Mouse (Mus musculus) activated CD4-positive, CD25-positive, alpha-beta regulatory T cell, adult 4 months (primary cell): ENCODE measurements at regions not wholly inside any gene's neighbourhood (a gene's known extent, or its start where the extent isn't known, plus 50 kb on each side); places are given as distances from the start of the nearest gene placed in this dataset.

Experiments
- ATAC-seq: one replicate; pipeline ENCODE4 v1.8.0; 2017

DNA sequence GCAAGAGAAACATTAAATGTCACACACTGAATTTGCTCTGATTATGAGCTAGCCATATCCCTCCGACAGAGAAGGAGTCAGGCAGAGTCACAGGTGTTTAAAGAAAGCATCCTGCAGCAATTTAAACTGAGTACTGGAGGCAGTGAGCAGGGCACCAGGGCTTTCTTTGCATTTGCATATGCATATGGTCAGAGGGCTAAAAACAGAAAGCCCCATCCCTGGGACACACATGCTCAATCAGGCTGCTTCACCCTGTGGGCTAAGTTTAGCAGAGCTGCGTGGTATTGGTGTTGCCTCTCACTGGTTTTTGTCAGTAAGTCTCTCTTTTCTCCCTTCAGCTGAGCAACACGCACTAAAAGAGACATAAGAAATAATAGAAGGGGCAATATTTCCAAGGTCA, 289.9 kb upstream of the Rps6ka3 start:
- no peak for ATAC-seq

DNA sequence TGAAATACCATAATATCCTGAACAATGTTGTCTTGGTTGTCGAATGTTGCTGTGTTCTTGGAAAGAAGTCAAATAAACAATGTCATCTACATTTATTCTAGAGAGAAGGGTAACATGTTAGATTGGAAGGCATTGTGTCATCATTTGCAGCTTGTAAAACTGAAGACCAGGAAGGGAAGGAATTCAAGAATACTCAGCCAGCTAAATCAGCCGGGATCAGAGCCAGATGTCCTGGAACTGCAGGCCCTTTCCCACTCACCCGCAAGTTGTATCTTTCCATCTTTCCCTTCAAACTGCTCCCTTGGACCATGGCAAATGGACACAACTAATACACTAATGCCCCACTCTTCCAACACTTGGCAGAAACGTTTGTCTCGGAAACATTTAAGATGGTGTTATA, 288.7 kb upstream of the Rps6ka3 start:
- no peak for ATAC-seq

DNA sequence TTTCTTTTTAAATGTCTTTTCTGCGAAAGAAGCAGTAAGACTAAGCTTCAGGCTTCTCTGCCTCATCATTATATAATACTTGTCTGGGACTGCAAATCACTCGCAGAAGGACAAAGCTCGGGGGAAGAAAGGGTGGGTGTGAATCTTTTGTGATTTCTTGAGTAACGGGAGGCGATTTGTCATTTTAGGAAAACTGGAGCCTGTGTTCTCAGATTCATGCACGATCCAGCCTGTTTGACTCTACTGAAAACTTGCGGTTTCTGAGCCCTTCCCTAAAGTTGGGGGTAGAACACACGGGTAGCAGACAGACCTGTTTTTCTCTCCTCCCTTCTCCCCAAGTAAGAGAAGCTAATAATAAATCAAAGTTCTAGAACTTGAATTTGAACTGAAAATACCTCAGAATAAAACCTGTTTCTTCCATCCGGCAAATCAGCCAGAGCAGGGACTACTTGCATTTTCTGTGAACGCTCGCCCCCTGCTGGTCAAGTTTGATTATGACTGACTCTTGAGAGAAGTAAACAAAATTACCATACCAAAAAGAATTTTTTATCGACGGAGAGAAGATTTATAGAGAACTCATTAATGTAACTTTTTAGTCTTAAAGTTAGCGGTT, 288.2 kb upstream of the Rps6ka3 start:
- no peak for ATAC-seq

DNA sequence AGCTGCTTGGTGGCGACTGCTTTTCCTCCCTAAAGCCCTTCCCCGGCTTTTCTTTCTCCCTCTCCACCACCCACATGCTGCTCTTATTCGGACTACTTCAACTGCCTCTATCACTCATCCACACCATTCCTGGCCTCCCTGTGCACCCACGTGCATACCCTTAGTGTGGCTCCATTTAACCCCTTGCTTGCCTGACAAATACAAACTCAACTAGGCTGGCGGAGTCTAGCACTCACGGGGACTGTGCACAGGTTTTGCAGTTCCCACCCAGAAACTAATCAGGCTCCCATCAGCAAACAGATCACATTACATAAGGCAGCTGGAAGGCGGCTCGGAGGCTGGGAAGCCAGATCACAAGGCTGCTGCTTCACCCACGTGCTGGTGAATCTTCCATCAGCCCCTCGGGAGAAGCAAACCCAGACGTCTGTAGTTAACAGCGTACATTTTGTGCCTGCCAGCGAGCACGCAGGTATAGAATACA, 287.0 kb upstream of the Rps6ka3 start:
- no peak for ATAC-seq

DNA sequence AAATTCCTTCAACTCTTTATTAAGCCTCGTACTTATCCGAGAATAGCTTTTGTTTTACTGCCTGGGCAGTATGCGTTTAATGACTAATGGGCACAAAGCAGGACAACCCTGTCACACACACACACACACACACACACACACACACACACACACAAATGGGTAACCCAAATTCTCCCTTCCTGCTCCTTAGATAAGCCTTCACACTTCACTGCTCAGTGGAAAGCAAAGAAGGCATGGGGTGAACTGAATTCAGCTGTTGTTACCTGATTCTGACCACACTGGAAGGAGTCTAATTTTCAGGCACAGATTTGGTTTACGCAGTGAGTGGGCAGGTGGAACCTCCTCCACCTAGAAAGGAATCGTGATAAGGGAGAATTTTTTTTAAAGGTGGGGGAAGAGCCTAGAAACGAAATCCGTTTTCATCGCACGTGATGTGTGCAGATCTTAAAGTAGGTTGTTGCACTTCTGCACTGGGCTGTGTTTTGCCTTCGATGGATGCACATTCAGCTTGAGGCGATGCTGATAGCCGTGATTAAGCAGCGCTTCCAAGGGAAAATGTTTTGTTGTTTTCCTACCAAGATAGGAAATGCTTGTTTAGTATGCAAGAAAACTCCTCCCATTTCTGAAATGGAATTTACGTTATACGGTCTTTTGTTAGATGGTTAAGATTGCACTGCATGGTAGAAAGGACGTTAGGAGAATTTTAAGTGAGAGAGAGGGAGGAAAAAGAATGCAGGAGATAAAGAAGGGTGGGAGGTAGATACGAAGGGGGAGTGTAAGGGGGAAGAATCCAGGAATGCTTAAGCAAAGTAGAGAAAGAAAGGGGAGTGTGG, 286.2 kb upstream of the Rps6ka3 start:
- no peak for ATAC-seq

DNA sequence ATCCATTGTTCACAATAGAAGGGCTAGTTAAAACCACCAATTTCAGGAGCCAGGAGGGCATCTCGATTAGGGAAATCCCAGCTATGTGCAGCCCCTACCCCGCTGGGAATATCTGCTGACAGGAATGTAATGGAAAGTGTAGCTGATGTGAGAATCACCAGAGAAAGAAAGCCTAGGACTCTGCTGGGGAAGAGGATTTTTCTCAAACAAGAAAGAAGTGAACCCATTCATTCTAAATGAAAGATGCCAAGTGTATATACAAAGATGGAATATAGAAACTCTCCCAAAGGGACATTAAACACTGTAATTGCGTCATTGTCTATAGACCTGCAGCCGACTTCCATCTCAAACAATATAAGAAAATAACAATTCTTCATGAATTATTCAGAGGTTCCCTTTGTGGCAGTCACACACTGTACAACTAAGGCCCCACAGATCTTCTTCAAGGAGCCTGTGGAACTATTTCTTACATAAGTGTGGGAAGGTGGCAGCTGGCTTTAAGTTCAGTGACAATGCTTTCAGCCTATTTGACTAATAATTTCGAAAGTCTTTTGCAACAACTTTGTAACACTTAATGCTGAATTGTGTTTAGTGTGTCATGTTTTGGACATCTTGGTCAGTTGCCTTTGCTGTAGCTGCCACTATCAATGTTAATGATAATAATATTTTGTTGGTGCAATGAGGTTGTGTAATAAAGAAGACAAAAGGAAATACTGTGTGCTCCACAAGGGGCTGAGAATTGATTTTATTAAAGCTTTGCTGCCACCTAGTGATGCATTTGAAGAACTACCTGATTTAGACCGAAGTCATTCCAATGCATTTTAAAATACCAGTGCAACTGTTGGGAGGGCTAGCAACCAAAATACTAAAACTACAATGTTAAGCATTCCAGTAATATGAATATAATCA, 285.4 kb upstream of the Rps6ka3 start:
- no peak for ATAC-seq

DNA sequence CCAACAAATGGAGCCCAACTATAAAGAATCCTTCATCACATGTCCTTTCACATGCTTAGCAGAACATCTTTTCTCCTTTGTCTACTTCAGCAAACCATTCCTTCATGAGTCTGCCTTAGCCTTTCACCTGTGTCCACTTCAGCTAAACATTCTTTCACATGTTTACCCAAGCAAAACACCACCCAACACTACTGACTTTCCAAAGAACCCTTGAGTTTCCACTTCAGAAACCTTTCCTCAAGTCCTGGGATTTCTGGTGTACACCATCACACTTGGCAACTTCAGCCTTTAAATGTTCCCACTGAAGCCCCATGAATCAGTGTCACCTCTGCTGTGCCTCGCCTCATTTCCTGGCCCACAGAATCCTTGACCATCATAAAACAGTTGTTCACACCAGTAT, 278.2 kb upstream of the Rps6ka3 start:
- no peak for ATAC-seq

DNA sequence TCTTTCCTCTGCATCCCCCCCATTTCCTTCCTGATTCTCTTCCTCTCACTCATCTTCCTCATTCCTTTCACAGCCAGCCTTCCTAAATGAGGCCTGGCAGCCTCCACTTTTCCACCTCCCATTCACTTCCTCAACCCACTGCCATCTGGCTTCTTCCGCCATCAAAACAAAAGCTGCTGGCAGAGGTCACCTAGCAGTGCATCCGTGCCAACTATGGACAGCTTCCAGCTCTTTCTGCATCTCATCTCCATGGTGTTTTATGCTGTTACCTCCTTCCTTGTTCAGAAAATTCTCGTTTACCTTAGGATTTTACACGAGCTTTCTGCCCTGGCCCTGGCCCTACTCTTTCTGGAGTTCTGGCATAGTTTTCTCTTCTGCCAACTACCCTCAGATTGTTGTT, 262.9 kb upstream of the Rps6ka3 start:
- ATAC-seq, result no peak

DNA sequence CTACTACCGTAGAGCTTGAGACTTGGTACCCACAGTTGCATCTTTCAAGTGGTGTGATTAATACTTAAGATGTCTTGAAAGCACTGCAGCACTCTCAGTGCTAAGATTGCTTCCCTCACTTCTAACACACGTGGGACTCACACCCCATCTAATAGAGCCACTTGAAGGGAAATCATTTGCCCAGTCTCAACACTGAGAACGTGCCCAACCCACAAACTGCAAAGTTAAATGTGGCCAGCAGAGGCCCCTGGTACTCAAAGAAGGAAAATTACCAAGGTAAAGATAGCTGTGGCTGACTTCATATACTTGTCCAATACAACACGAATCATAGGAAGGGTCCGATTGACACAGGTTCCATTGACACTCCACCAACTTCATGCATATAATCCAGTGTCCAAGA, 238.4 kb upstream of the Rps6ka3 start:
- no peak for ATAC-seq

DNA sequence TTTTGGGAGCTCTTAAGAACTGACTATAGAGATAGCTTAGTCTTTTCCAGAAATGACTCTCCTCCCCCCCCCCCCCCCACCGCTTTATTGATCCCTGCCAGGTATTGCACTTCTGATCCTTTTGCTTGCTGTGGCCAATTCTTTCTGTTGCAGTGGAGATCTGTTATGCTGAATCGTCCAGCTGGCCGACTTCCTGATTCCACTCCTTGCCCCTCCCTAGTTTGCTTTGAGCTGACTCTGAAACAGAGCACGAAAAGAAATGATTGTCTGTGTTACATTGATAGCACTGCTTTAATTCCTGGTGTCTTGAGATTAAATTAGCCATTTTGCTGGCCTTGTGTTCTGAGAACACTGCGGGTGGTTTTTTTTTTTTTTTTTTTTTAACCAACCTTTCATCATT, 233.5 kb upstream of the Rps6ka3 start:
- no peak for ATAC-seq

DNA sequence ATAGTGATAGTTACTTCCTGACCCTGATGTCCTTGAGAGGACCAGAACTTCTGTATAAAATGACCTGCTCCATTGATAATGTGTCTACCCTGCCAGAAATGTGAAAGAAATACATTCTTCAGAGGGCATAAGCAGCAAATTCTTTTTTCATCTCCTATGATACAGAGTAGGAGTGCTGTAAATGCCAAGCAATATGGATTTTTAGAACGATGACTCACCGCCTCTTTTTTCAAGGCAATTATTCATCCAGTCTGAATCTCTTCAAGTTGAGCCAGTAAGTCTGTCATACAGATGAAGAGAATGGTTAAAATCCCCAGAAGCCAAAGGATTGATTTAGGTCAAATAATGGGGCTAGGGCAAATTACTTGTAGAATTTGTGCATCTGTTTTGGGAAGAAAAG, 225.4 kb upstream of the Rps6ka3 start:
- no peak for ATAC-seq

DNA sequence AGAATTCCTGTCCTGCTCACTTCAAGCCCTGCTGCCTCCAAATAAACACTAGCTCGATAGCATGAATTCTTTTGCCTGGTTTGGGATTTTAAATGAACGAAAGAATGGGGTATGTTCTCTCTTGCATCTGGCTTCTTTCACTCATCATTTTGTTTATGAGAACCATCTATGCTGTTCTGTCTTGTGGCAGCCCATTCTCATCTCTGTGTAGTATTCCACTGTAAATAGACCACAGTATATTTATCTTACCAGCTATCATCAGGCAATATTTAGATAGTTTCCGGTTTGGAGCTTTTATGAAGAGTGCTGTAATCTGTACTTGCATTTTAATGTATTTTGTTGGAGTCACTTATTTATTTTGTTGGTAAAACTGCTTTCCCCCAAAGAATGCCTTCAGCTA, 222.4 kb upstream of the Rps6ka3 start:
- no peak for ATAC-seq

DNA sequence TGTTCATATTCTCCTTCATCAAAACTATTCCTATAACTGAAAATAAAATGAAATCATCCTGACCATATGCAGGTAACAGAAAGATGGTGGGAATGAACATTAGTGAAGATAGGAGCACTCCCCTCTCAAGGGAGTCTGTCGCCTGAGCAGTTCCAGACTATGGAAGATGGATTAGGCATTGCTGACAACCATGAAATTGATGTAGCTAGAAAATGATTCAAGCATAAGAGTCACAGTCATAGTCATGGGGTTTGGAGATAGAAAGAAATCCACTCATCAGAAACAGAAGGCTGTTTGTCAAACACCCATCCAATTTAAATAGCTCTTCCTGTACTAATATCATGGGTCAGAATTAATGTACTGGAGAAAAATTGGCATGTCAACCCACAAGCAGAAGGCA, 191.2 kb upstream of the Rps6ka3 start:
- no peak for ATAC-seq

DNA sequence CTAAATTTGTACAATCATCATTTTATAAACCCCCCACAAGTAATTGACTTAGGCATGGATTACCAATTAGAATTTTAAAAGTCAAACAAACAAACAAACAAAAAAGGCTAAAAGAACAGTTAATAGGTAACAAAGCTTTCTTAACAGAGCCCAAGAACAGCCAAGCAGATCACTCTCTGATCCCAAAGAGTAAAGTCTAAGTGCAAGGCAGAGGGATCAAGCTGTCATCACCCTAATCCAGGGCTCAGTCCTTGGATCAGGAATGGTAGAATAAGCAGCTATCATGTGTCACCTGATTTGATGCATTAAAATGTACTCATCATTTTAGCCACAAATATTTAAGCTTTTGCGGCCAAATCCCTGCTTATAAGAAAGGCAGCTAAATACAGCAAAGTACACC, 183.8 kb upstream of the Rps6ka3 start:
- no peak for ATAC-seq

DNA sequence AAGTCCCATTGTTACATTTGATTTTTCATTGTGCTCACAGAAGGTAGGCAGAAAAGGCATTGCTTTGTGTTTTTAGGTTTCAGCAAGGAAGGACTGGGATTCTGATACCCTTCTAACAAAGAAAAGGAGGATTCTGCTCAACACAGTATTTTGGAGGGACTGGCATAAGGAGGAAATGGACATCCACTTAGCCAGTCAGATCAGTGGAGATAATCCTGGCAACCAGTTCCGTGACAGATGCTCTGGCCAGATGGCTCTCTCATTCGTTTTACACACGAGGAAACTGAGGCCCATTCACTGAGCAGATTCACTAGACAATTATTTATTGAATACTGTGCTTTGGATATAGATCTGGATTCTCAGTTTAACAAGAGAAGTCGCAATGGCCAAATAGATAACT, 178.2 kb upstream of the Rps6ka3 start:
- no peak for ATAC-seq

DNA sequence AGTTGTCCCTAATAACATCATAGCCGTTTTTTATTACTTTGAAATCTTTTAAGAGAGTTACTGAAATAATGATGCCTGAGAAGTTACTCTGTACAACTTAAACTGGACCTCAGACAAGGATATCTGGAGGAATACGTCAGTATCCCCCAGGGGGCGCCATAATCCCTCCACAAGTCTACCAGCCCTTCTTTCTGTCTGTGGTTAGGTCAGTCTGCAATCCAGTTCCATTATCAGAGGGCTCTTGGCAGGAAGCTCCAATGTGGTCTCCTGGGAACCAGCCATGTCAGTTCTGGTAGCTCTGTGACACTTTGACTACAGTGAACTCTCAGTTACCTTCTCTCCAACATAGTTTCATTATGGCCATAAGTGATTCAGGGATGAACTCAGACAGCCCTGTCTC, 166.7 kb upstream of the Rps6ka3 start:
- peak; percentile 65 for ATAC-seq

DNA sequence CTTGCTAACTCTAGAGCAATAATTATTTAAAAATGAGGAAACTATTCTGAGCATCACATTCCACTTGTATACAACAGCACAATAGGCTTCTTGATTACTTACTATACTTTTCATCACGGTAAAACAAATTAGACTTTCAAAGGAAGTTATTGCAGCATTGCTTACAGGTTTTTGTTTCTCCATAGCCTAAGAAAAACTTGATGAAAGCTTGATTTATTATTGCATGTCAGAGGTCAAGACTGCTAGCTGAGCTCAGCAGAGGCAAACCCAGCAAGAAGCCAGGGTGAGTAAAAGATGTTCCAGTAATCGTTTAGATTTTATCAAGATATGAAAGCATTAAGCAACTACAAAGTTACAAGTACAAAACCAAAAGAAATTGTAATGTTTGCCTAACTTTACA, 162.2 kb upstream of the Rps6ka3 start:
- ATAC-seq, result no peak

DNA sequence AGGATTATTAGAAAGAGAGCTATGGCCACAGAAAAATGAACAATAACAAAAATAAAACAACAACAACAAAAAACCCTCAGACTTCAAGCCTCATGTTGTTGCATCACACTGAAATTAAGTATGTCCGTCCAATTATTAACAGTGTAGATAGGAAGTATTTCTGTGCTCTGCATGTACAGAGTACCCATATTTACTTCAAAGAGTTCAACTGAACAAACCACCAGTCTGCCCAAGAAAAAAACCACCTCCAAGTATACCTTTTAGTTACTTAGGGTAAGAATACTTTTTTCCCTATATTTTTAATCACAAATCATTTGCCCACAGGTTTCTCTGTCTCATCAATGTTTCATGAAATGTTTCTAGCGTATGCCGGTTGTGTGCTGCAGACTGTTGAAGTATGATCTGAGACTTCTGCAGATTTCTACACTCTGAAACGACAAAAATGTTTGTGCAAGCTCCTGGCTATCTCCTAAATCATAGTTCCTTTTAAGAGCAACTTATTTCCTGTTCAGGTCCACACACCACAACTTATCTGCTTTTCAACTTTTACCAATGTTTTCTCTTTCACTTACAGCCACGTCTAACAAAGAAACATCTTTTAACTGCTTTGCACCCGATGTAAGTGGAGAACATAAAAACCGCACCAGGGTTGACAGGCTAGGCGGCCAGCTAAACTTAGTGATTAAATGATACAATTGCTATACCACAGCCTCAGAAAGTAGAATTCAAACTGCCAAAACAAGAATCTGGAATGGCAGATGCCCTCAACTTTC, 154.2 kb upstream of the Rps6ka3 start:
- peak; percentile 78 for ATAC-seq

DNA sequence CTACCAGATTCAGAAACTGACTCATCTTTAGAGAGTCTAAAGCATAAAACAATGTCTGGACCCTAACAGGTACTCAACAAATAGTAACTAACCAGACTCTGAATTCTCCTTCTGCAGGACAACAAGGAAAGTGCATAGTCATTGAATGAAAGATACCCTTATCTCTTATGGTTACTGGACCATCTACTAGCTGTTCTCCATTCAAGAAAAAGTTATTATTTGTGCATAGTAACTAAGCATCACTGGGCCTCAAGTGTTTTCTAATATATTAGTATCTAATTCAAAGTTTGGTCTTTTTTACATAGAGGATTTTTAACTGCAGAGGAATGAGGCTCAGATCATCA, 153.7 kb upstream of the Rps6ka3 start:
- ATAC-seq, result peak; percentile 21

DNA sequence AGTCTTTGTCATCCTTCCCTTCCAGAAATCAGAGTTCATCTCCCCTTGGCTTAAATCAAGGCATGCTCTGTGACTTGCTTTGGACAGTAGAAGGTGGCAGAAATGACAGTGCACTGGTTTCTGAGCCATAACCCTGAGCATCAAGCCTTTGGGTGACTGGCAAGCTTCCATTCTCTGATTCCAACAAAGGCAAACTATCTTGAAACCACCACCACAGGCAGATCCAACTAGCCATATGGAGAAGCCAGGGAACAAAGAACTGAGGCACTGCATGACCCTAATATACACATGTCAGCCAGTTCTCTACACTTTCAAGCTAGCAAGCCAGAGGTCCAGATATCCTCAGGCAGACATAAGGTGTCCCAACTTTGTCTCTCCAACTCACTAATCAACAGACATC, 151.2 kb upstream of the Rps6ka3 start:
- no peak for ATAC-seq

DNA sequence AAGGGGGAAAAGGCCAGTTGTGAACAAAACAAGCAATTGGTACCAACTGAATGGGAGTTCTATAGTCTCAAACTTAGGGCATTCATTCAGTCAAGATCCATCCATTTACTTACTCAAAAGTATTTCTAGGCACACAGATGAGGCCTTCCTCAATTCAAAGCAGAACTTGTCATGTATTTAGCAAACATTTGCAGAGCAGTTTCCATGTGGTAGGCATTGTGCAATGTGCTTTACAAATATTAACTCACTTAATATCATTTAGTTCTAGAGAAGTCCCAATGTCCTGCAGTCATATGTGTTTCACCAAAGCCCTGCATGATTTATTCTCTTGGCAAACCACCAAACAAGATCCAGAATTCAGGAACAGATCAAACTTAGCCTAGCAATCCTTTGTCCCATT, 148.8 kb upstream of the Rps6ka3 start:
- ATAC-seq, result no peak

DNA sequence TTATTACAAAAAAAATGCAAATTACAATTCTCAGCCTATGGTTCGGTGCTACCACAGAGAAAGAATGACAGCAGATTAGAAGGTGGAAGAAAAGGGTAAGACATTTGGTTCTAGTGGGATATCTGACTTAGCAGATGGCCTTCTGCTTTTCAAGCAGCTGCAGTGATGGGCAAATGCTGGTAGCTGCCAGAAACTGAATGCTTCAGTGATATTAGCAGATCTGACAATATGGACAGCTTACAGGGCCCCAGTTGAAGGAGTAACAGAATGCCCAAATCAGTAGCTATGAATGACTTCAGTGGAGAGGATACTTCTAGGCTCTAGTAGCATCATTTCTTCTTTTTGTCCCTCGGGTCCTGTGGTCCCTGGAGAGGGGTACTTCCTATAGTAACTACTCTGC, 143.9 kb upstream of the Rps6ka3 start:
- ATAC-seq, result no peak

DNA sequence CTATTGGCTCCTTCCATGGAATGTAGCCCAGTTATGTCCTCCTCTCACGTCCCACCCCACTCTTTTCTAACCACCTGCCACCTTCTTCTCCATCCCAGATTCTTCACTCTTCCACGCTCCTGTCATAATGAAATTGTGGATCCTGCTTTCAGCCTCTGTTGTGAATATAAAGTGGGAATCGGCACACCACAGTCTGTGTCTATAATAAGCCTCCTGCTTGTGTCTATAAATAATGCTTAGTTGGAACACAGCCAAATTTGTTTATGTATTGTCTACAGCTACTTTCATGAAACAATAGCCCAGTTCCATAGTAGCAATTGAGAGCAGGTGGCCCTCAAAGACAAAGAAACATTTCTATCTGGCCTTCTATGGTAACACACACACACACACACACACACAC, 137.5 kb upstream of the Rps6ka3 start:
- ATAC-seq, result no peak
